Mouse (Mus musculus) liver, embryonic 14.5 days (tissue): ENCODE measurements at regions not wholly inside any gene's neighbourhood (a gene's known extent, or its start where the extent isn't known, plus 50 kb on each side); places are given as distances from the start of the nearest gene placed in this dataset.

Experiments used
- CTCF ChIP-seq: IDR thresholded peaks from 2 replicates; pipeline ENCODE4 v1.5.1; 2016; ENCODE audit warnings: antibody characterized with exemption, low read depth, control low read depth
- EP300 ChIP-seq: IDR thresholded peaks from 2 replicates; pipeline ENCODE4 v1.6.1; 2016; ENCODE audit warnings: antibody characterized with exemption, low read depth

DNA sequence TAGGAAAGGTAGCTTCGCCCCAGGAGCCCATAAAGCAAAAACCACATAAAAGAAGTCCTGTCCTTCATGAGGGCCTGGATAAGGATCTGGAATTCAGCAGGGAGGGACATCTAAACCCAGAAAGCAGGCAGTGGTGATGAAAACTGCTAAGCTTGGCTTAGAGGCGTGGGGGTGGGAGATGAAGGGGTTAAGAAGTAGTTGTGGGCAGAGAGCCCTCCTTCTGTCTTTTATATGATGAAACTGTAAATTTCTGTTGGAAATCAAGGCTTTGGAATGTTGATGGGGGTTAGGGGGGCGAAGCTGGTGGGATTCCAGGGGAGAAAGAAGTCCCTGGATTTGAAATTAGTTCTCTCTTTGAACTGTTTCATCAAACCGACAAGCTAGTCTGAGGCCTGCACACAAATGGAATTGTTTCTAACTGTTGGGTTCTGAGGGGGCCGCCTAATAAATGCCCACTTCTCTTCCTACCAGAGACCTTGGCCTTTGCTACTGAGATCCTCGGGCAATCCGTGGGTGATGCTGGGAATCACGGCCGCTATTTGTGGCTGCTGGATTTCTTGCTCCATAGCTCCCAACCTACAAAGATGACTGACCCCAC lies 192.6 kb downstream of the 1500009L16Rik start:
- TF ChIP-seq CTCF (no peak), EP300 (no peak)
